Mouse (Mus musculus): Measurements from ENCODE around the gene Josd2.

The Josd2 gene

DNA sequence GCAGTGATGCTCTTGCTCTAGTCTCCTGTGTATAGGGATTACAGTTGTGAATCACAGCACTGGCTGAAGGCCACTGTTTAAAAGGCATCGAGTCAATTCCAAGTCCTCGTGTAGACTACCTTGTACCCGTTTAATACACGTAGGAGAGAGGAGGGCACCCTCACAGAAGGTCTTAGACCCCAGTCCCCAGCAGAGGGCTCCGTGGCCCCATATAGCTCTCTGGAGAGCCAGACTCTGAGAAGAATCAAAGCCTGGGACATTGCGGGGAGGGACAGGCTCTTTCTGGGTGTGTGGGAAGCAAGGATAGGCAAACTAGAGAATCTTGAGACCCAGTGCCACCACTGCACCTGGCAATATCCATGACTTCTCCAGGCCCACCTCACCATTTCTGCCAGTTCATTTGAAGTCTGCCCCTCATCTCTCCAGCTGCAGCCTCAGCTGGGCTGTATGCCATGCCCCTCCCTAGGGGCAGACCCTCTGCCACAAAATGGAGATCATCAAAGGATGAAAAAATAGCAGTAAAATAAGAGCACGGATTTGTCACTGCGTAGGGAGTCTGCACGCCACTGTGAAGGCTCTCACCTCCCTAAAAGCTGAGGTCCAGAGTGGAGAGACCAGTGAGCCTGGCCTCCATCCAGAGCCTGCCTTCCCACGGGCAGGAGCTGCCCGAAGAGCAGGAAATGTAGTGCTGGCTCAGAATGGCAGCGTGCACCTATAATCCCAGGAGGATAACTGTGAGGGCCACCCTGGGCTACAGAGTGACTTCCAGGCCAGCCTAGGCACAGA lies 21.5 kb upstream of the Josd2 start:
- DNase-seq (ENCODE audit: inconsistent age in 2 of 2, low spot score in 1 of 2) = no peak

DNA sequence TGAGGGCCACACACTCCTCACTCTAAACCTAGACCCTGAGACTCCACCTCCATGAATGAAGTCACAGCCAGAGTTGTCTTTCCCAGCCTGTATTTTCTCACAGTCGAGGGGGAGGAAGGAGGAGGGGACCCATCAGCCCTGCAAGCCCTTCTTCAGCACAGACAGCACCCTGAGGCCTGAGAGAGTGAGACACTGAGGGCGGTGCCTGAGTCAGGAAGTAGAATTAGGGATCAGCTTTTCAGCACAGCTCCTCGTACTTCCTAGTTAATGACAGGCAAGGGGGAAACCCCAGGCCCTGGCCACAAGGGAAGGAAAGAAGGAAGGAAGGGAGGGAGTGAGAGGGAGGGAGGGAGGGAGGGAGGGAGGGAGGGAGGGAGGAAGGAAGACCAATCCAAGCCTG lies 14.5 kb upstream of the Josd2 start:
- DNase-seq (ENCODE audit: inconsistent age in 2 of 2, low spot score in 1 of 2) = no peak

DNA sequence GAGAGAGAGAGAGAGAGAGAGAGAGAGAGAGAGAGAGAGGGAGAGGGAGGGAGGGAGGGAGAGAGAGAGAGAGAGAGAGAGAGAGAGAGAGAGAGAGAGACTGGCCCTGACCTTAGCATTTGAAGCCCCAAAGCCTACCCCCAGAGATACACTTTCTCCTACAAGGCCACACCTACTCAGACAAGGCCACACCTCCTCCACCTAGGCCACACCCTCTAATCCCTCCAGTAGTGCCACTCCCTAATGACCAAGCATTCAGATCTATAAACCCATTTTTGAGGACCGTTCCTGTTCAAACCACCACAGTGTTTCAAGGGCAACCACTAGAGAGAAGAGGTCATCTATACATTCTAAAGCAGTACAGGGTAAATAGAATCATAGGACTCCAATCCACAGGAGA lies 11.5 kb upstream of the Josd2 start:
- no peak for DNase-seq (ENCODE audit: inconsistent age in 2 of 2, low spot score in 1 of 2)

DNA sequence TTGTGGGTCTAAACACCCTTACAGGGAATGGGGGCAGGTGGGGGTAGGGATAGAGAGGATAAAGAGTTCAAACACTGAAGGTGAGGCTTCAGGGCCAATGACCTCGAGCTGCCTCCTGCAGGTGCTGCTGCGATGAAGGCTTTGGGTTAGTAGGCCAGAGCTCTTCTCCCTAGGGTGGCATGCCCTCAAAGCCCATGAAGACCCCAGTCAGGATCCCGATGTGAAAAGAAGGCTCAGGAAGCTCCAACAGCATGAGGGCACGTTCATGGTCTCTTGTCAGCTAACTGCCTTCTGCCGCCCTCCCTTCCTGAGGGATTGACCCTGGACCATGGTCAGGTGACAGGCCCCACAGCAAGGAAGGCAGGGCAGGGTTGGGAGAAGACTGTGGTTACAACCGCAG lies 7.7 kb upstream of the Josd2 start:
- DNase-seq (ENCODE audit: inconsistent age in 2 of 2, low spot score in 1 of 2) = no peak

DNA sequence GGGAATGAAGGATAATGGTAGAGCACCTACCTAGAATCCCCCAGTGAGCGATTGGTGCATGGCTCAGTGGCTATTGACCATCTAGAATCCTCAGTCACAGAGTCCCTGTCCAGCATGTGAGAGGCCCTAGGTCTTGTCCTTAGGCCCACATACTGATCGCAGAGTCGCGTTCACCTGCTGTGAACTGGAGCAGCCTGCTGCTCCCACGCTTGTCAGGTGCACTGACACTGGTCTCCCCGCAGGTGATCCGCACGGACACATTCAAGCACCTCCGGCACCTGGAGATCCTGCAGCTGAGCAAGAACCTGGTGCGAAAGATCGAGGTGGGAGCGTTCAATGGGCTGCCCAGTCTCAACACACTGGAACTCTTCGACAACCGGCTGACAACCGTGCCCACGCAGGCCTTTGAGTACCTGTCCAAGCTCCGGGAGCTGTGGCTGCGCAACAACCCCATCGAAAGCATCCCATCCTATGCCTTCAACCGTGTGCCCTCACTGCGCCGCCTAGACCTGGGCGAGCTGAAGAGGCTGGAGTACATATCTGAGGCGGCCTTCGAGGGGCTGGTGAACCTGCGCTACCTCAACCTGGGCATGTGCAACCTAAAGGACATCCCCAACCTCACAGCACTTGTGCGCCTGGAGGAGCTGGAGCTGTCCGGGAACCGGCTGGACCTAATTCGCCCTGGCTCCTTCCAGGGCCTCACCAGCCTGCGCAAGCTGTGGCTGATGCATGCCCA lies 6.8 kb upstream of the Josd2 start:
- no peak for DNase-seq (ENCODE audit: inconsistent age in 2 of 2, low spot score in 1 of 2)

DNA sequence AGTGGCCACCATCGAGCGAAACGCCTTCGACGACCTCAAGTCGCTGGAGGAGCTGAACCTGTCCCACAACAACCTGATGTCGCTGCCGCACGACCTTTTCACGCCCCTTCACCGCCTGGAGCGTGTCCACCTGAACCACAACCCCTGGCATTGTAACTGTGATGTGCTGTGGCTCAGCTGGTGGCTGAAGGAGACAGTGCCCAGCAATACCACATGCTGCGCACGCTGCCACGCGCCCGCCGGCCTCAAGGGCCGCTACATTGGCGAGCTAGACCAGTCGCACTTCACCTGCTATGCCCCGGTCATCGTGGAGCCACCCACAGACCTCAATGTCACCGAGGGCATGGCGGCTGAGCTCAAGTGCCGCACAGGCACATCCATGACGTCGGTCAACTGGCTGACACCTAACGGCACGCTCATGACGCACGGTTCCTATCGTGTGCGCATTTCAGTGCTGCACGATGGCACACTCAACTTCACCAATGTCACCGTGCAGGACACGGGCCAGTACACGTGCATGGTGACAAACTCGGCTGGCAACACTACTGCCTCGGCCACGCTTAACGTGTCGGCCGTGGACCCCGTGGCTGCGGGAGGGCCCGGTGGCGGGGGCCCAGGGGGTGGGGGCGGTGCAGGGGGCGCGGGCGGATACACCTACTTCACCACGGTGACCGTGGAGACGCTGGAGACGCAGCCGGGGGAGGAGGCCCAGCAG lies 6.1 kb upstream of the Josd2 start:
- no peak for DNase-seq (ENCODE audit: inconsistent age in 2 of 2, low spot score in 1 of 2)

DNA sequence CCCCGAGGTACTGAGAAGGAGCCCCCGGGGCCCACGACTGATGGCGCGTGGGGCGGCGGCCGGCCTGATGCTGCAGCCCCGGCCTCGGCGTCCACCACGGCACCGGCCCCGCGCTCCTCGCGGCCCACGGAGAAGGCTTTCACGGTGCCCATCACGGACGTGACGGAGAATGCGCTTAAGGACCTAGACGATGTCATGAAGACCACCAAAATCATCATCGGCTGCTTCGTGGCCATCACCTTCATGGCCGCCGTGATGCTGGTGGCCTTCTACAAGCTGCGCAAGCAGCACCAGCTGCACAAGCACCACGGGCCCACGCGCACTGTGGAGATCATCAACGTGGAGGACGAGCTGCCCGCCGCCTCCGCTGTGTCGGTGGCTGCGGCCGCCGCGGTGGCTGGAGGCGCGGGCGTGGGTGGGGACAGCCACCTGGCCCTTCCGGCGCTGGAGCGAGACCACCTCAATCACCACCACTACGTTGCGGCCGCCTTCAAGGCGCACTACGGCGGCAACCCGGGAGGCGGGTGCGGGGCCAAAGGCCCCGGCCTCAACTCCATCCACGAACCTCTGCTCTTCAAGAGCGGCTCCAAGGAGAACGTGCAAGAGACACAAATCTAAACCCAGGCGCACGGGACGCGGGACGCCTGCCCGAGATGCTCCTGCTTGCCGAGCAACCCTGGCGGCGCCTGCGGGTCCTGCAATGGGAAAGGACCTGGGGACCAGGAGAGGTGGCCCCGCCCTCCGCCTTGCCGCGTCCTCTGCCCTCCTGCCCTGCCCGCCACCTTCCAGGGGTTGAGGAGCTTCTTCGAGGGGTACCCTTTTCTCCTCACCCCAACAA lies 5.3 kb upstream of the Josd2 start:
- DNase-seq (ENCODE audit: inconsistent age in 2 of 2, low spot score in 1 of 2) = no peak

DNA sequence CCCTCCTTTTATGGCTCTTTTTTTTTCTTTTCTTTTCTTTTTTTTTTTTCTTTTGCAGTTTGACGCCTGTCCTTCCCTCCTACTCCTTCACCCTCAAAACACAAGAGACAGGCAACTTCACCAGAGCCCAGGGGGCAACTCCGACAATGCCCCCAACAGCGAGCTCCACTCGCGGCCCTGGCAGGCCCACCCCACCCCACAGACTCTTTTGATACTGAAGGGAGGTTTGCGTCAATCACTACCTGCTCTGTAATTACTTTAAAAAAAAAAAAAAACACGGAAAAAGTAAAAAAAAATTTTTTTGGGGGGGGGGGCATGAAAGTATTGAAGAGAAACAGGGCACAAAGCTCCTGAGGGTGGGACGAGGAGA lies 4.7 kb upstream of the Josd2 start:
- no peak for DNase-seq (ENCODE audit: inconsistent age in 2 of 2, low spot score in 1 of 2)

DNA sequence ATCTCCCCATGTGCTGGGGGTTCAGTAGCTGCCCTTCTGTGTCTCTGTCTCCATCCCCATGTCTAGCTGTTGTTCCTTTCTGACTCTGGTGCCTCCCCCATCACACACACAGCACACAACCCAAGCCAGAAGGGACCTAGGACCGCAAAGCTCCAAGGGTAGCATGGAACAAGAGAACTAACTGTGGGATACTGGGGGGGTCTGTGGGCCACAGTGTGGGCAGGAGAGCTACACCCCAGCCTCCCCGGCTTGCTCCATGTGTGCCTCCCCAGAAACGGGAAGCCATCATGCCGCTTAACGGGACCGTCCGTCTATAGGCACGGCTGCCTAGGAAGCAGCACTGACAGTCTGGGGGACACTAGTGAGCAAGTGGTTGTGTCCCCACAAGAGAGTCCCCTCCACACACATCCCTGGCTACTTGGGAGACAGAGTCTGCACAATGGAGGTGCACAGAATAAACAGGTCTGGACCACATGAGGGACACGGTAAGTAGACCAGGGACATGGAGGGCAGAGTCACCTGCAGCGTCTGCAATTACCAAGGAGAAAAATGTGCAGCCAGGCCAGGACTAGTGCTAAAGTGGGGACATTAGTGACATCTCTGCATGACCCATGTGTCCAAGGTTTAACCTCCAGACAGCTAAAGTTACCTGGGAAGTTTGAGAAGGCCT lies 4.1 kb upstream of the Josd2 start:
- no peak for DNase-seq (ENCODE audit: inconsistent age in 2 of 2, low spot score in 1 of 2)

DNA sequence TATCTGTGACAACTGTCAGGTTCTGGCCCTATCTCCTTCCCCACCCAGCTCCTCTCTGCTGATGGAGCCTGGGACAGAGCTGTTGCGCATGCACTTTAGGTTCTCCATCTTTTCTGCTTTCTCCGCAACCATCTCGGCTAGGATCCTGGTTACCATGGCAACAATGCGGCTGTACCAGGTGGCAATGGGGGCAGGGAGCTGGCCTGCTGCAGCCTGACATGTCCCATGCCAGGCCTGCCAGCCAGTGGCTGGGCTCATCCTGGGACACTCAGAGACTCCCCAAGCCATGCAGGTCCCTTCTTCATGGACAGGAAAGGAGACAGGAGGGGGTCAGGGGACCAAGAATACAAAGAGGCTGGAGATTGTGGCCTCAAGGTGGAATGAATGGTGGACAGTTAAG lies 3.3 kb upstream of the Josd2 start:
- no peak for DNase-seq (ENCODE audit: inconsistent age in 2 of 2, low spot score in 1 of 2)

DNA sequence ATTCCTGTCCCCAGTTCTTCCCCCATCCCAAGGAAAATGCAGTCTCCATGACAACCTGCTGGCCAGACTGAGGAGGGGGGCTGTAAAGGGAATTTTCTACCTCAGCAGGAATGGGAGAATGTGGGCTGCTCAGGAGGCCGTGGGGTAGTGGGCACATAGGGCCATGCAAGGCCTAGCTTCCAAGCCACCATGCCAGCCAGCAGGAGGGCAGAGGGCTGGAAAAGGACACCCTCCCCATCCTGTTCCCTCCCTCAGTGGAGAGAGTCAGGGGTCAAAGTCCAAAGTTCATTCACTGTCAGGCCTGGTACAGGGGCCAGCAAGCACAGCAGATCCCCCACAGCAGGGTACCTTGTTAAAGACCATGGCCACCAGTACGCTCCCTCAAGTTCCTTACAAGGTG lies 2.7 kb upstream of the Josd2 start, which contains the start of gene Aspdh:
Gene Aspdh (plus strand): TSS at position 281 of the 400 bp plus-strand sequence.
- DNase-seq (ENCODE audit: inconsistent age in 2 of 2, low spot score in 1 of 2) = no peak

DNA sequence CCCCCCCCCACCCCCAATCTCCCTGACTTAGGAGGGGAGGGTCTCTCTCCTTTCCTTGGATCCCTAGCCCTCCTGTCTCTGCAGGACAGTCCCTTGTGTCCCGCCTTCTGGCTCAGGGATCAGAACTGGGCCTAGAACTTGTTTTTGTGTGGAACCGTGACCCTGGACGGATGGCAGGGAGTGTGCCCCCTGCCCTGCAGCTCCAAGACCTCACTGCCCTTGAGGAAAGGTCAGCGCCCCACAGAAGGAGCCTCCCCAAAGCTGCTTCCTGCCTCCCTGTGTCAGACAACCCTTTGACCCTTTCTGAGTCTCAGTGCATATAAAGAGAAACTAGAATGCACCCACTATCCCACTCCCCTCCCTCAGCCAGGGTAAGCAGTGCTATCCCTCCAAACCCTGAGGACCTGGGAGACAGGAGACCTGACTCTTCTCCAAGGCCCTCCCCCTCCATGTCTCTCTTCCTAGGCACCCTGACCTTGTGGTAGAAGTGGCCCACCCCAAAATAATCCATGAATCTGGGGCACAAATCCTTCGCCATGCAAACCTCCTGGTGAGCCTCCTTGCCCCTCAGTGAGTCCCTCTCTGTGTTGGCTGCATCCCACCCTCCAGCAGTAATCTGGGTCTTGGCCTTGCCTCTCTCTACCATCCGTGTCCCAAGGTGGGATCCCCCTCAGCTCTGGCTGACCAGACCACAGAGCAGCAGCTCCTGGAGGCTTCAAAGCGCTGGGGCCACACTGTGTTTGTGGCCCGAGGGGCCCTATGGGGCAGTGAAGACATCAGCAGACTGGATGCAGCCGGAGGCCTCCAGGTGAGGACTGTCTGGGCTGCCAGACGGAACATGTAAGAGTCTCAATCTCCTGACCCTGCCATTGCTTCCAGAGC lies 1.5 kb upstream of the Josd2 start:
- no peak for DNase-seq (ENCODE audit: inconsistent age in 2 of 2, low spot score in 1 of 2)

DNA sequence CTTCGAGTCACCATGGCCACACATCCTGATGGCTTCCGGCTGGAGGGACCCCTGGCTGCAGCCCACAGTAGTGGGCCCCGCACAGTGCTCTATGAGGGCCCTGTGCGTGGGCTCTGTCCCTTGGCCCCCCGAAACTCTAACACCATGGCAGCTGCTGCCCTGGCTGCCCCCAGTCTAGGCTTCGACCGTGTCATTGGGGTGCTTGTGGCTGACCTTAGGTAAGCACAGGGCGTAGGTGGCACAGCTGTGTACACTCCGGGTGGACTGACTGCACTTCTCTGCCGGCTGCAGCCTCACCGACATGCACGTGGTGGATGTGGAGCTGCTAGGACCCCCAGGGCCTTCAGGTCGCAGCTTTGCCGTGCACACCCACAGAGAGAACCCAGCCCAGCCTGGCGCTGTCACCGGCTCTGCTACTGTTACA lies 880 bp upstream of the Josd2 start:
- peak in 1 of 2 experiments; percentile 48 for DNase-seq (ENCODE audit: inconsistent age in 2 of 2, low spot score in 1 of 2)

DNA sequence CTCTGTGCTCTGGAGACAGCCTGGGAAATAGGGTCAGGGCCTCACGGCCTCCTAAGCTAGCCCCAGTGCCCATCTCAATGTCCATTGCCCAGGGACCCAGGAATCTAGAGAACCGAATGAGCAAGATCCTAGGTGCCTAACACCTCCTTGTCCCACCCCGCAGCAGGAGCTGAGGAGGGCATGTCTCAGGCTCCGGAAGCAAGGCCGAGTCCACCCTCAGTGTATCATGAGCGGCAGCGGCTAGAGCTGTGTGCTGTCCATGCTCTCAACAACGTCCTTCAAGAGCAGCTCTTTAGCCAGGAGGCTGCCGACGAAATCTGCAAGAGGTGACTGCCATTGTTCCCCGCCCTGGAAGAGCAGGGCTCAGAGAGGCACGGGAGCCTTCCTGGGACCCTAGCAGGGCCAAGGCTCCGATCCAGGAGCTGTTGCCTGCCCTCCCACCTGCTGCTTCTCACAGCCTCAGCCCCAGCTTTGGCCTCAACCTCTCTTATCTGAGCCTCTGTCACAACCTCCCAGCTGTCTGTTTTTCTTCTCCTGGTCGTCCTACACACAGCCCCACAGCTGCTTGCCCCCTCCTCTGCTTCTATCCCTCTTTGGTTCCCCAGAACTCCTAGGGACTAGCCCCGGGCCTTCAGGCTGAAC lies 985 bp downstream of the Josd2 start:
- DNase-seq (ENCODE audit: inconsistent age in 2 of 2, low spot score in 1 of 2) = no peak

DNA sequence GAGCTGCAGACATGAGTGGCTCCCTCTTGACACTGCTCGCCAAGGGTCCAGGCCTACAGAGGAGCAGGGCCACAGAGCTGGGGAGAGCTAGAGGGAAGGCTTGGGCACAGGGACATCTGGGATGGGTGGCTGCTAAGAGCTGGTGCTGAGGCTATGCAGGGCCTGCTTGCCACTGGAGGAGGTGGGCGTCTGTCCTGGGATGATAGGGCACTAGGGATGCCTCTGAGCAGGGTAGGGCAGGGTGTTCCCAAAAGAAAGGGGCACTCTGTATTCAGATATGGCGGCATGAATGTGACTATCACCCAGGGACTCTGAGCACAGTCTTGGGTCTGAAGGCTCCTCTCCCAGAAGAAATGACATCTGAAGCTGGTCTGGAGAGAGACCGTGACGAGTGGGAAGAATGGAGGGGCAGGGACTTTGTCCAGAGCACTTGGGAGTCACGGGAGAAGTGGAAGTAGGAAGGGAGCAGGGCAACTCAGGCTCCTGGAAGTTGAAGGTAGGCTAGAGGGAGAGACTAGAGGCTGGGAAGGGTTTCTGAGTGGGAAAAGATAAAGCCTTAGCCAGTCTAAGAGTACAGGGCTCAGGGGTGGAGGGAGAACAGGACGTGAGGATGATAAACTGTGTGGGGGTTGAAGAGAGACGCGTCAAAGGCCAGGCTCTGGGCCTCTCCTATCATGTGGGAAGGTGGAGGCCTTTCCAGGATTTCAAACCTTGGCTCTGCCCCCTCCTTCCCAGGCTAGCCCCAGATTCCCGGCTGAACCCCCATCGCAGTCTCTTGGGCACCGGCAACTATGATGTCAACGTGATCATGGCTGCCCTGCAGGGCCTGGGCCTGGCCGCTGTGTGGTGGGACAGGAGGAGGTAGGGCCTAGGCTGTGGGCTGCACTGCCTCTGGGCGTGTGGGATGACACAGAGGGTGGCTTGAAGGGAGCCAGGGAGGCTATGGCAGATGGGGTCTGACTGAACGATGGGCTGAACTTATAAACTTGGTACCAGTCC lies 2.2 kb downstream of the Josd2 start:
- DNase-seq (ENCODE audit: inconsistent age in 2 of 2, low spot score in 1 of 2) = no peak

DNA sequence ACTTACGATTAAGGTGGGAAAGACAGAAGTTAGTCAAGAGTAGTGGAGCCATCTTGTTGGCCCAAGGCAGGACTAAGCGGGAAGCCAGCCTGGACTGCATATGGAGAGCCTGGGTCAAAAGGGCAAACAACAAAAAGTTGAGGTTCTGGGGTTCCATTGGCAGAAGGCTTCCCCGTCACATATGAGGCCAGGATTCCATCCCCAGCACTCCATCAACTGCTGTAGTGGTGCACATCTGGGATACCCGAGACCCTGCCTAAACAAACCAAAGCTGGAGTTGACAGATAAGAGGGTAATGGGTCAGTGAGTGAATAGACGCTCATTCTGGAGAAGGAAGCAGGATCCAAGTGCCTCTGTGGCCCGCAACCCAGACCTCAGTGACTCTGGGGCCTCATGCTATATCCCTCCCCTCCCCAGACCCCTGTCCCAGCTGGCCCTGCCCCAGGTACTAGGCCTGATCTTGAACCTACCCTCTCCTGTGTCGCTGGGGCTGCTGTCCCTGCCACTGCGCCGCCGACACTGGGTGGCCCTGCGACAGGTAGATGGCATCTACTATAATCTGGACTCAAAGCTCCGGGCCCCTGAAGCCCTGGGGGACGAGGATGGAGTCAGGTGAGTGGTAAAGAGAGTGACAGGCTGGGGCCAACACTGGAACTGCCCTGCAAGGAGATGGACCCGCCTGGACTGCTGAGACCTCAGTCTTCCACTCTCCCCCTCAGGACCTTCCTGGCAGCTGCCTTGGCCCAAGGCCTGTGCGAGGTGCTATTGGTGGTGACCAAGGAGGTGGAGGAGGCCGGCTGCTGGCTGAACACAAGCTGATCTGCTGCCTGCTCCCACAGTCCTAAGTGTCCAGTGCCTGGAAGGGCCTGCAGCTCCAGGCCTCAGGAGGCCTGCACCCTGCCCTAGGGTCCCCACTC lies 3.2 kb downstream of the Josd2 start:
- no peak for DNase-seq (ENCODE audit: inconsistent age in 2 of 2, low spot score in 1 of 2)
